13 mouse cellular contexts compared by ENCODE assay signal in the genomic region with DNA sequence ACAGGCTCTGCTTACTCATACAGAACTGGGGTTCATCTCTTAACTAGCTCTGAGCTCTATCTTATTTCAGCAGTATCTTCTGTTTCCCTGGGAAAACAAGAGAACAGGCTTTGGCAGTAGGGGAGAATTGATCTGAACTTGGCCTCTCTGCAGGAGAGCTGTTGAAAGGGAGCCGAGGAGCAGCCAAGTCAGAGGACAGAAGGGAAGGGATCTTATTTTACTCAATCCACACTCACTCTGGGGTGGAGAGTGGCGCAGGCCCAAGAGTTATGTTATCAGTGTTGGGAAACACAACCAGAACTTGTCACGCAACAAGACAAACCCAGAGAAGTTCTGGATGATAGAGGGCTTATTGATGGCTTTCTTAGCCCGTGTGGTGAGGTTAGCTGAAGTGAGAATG.
DNase-seq lines count a peak whose midpoint lies in the region; ATAC-seq and TF ChIP-seq lines count a peak whose summit lies in the region.
"Had no signal": no experiment of that assay in that cellular context is flagged by ENCODE, and none has a peak within 500 bp of the region (broad histone marks: within the 10 kb centered on the region; RNA-seq: fewer than 3 reads in every experiment).

No protein-coding gene starts in this region.

- no peak for TF ChIP-seq CTCF in cerebellum, adult 2 months (IDR thresholded peaks at IDR 0.05; ENCODE audit: borderline replicate concordance, insufficient read depth, low read depth, low read length)

- H3K4me1 ChIP-seq in lung, embryonic 16.5 days (replicated peaks; ENCODE audit: control insufficient read depth, insufficient read depth, low read length) = peaks cover 6% of the 10 kb centered on the region; the same call in 1 of the 2 replicates
- H3K4me1 ChIP-seq in cerebellum, adult 2 months (ENCODE audit: control insufficient read depth, insufficient read depth, low read length) = peaks cover 6% of the 10 kb centered on the region

- H3K9me3 ChIP-seq in lung, embryonic 16.5 days (ENCODE audit: control insufficient read depth, low read length) = no peaks in the 10 kb centered on the region
- H3K9me3 ChIP-seq: embryonic facial prominence, embryonic 10.5 days; limb, embryonic 15.5 days had no signal

- TF ChIP-seq POLR2A in cerebellum, adult 2 months (IDR thresholded peaks at IDR 0.05; ENCODE audit: borderline replicate concordance, insufficient read depth, low read length) = no peak

- no peaks in the 10 kb centered on the region for H3K36me3 ChIP-seq in lung, embryonic 16.5 days (ENCODE audit: control insufficient read depth, insufficient read depth, low read length)
- H3K36me3 ChIP-seq: embryonic facial prominence, embryonic 10.5 days; limb, embryonic 15.5 days had no signal

- no peak overlapping the region for H3K27ac ChIP-seq in lung, embryonic 16.5 days (ENCODE audit: low read length)
- no peak overlapping the region for H3K27ac ChIP-seq in cerebellum, adult 2 months (ENCODE audit: insufficient read depth, low read length)
- H3K27ac ChIP-seq: embryonic facial prominence, embryonic 10.5 days; limb, embryonic 15.5 days had no signal

- DNase-seq in adrenal gland, adult 2 months = peak; percentile 51
- no peak for DNase-seq in adrenal gland, postnatal 25 days
- DNase-seq in NIH3T3 (ENCODE audit: low read depth) = peak; percentile 79
- peak; percentile 79 to 83 for DNase-seq in heart, adult 9 months (ENCODE audit: low spot score in 2 of 2)
- DNase-seq in cerebellum, adult 2 months = no peak
- DNase-seq in spleen, postnatal 36 days (ENCODE audit: low spot score in 2 of 2) = no peak
- DNase-seq: cerebellum, adult 18-20 months; kidney, adult 8-10 months had no signal

- ATAC-seq in lung, embryonic 16.5 days (ENCODE audit: low read depth) = peak; percentile 85
- no peak for ATAC-seq in granulocyte monocyte progenitor cell, adult 5-6 weeks (replicated peaks; ENCODE audit: poor library complexity, severe bottlenecking)
- ATAC-seq: activated CD4-positive, CD25-positive, alpha-beta regulatory T cell, adult 4 months had no signal

- H3K27me3 ChIP-seq in lung, embryonic 16.5 days (ENCODE audit: control insufficient read depth, insufficient read depth, low read depth, low read length) = no peaks in the 10 kb centered on the region
- no peaks in the 10 kb centered on the region for H3K27me3 ChIP-seq in cerebellum, adult 2 months (ENCODE audit: control insufficient read depth, insufficient read depth, low read length)
- H3K27me3 ChIP-seq: limb, embryonic 15.5 days had no signal

- 45% methylated on average over 4 of the region's 4 CpGs for WGBS in lung, embryonic 16.5 days
- WGBS in cerebellum, adult 2 months = 72% methylated on average over 4 of the region's 4 CpGs

- H3K9ac ChIP-seq in lung, embryonic 16.5 days (ENCODE audit: low read length) = no peak overlapping the region
- H3K9ac ChIP-seq: limb, embryonic 15.5 days had no signal

- H3K4me2 ChIP-seq in lung, embryonic 16.5 days (ENCODE audit: low read depth, low read length) = no peak overlapping the region
- H3K4me2 ChIP-seq: limb, embryonic 15.5 days had no signal

- no peak overlapping the region for H3K4me3 ChIP-seq in lung, embryonic 16.5 days (ENCODE audit: low read length)
- no peak overlapping the region for H3K4me3 ChIP-seq in cerebellum, adult 2 months (replicated peaks; ENCODE audit: insufficient read depth, low read depth, low read length)
- H3K4me3 ChIP-seq: embryonic facial prominence, embryonic 10.5 days; limb, embryonic 15.5 days had no signal

Comparison
In these comparisons a context has a peak if more than half of its experiments do, and no peak if none do; other contexts are left out.
1. DNase-seq: peak in adrenal gland, adult 2 months (single experiment), NIH3T3 (single experiment) and heart, adult 9 months (2 of 2); none in adrenal gland, postnatal 25 days (single experiment), cerebellum, adult 2 months (0 of 2) and spleen, postnatal 36 days (0 of 2).